Mouse (Mus musculus) layer of hippocampus, postnatal 10 days (tissue): ENCODE results near the gene Gm128. TPM values are rescaled to one million over a fixed set of nuclear protein-coding genes. Genes with fewer than 3 reads are reported as not detected.
A peak's percentile ranks its signal among the peaks of the same experiment; 100 is the strongest.

Source experiments
- DNase-seq, 2 experiments: peaks; one replicate each; pipeline ENCODE4 v3.0.0; 2021; ENCODE audit warnings: low spot score in 2 of 2
- total RNA-seq, 2 experiments: library from RNA; stranded (reverse); gene quantifications; 2 replicates each; pipeline ENCODE4 v1.2.3; 2021

Gene Gm128
- total RNA-seq, 2 experiments from 2014 or later, result 0.16 to 0.18 TPM

DNA sequence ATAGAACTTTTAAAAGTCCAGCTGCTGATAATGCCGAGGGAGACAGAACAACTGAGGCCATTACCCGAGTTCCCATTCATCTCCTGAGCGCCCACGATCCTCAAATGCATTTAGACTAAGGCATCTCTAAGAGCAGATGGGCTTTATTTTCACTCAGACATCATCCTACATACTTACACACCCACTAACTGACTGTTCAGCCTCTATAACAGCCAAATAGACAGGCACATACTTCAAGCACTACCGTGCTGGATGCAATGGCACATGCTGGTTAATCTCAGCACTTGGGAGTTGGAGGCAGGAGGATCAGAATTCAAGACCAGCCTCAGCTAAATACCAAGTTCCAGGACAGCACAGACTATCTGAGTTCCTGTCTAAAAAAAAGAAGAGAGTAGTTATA is 28.4 kb upstream of the Gm128 start:
- DNase-seq, result no peak

DNA sequence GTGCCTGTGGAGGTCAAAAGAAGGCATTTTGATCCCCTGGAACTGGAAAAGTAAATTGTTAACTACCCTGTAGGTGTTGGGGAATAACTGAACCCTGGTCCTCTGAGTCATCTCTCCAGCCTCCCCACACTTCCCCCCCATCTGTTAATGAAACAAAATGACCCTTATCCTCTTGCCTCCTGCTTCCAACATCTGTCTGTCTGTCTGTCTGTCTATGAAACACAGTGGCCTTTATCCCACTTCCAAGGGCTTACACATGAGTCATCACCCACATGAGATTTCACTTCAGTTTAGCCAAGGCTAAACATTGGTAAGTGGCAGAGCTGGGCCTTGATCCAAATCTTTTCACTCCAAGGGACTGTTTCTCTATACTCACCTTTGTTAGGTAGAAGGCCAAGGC is 26.5 kb upstream of the Gm128 start:
- no peak for DNase-seq

DNA sequence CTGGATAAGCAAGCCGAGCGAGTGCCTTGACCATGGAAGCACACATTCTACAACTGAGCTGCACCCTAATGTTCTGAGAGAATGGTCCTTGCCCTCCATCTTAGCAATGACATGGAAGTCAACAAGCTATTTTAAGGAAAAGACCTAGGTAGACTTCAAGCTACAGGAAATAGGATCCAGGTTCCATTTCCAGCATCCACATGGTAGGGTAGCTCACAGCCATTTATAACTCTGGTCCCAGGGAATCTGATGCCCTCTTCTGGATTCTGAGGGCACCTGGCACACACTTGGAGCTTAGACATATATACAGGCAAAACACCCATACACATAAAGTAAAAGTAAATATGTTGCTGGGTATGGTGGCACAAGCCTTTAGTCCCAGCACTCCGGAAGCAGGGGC is 24.7 kb upstream of the Gm128 start:
- no peak for DNase-seq

DNA sequence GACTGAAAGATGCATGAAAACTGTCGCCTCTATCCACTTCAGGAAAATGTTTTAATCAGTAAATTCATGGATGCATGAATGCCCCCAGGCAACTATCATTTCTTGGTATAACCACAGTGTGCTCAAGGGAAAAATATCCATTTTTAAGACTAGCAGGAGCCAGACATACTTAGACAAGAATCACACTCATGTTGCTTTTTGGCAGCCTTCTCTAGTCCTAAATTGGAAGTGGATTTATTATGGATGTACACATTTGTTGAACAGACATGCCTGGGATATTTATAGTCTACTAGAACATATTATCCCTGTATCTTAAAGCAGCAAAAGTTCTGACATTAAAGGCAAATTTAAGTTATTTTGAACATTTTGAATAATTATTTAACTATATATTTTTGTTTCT is 23.3 kb upstream of the Gm128 start:
- DNase-seq, result no peak

DNA sequence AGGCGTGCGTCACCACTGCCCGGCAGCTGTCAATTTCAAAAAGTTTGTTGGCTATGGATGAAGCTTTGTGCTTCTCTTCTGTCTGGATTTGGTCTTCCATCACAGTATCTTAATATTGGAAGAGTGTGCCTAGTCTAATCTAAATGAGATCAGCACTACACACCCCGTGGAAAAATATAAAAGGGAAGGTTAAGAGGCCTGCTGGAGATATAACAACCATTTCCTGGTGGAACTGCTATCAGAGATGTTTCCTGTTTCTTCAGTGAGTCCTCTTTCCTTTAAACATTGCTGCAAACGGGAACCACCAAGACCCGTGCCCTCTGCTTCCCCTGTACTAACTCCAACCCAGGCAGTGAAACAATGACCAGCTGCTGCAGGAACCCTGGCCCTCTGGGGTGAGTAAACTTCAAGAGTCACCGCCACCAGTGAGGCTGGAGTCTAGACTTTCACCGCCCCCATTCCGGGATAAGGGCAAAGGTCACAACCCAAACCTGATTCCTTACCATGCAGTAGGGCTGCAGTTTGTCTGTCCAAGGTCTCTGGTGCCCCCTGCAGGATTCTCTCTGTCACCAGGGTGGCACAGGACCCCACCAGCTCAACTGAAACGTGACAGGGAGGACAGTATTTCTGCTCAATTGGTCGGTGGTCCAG is 21.8 kb upstream of the Gm128 start:
- peak; percentile 64 to 76 for DNase-seq

DNA sequence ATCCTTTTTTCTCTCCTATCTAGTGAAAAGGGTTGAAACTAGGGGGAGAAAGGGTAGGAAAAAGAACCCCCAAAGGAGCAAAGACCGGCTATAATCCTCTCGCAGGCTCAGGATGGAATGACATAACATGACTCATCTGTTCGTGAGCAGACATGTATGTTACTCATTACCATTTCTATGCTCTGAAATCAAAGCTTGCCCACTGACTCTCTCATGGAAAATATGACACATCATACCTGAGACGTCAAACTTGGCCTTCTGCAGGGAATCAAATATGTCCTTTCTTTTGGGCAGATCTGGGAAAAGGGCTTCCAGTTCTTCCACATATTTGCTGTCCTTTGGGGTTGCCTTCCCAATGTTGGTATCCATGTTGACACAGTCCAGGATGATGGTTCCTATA is 20.6 kb upstream of the Gm128 start:
- DNase-seq, result no peak

DNA sequence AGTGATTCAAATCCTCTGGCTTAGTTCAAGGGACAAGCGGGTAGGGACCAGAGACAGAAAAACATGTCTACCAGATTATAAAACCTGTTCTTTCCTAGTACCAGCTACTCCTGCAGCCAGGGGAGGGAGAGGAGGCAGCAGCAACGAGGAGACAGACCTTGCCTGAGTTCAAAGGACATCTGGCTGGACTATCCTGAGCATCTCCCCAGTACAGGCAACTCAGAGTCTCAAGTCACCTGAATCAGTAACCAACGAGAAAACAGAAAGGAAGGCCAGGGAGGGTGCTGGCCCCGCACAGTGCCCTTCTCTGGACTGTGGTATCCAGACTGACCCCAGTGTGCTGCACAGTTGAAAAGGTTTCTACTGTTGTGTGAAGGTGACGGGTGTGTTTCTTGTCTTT is 15.5 kb upstream of the Gm128 start:
- no peak for DNase-seq

DNA sequence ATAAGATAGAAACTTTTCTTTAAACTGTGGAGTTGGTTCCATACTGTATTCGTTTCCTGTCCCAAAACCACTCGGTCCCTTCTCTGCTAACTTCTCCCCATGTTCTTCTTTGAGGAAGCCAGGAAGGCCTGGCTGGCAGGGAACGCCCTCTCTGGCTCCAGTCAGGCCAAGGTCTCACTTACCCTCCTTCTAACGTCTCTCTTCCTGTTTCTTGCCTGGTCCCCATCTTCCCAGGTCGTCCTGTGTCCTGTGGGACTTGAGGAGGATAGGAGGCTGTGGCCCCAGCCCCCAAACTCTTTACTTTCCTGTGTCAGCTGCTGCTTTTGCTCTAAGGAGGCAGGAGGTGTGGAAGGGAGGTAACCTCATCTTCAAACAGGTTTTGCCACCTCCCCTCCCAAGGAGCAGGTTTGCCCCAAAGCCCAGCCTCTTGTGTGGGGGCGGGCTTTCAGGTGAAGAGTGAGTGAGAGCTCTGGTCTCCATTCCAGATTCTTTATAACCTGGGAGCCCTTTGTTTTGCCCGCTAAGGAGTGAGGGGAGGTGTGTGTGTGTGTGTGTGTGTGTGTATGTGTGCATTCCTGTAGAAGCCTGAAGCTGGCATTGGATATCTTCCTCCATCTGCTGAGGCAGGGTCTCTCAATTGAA is 9.5 kb upstream of the Gm128 start, which contains the start of gene Bnipl:
TSS of gene Bnipl (minus strand) at position 411 of the 642 bp plus-strand sequence.
- DNase-seq, result no peak

DNA sequence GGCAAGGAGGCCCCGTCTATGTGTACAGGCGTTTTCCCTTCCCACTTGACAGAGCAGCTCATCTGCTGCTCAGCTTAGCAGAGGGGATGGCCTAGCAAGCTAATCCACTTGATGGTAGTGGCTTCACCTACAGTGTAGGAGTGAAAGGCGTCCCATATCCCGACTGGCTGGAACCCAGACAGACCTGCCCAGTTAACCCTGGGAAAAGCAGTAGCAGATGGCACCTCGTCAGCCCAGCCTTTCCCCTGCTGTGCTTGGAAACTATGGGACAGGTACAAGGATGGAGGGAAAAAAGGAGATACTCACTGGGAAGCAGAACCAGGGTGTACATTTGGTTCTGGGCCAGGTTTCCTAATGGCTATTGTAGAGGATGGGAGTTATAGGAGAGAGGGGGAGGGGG is 9.0 kb upstream of the Gm128 start:
- no peak for DNase-seq

DNA sequence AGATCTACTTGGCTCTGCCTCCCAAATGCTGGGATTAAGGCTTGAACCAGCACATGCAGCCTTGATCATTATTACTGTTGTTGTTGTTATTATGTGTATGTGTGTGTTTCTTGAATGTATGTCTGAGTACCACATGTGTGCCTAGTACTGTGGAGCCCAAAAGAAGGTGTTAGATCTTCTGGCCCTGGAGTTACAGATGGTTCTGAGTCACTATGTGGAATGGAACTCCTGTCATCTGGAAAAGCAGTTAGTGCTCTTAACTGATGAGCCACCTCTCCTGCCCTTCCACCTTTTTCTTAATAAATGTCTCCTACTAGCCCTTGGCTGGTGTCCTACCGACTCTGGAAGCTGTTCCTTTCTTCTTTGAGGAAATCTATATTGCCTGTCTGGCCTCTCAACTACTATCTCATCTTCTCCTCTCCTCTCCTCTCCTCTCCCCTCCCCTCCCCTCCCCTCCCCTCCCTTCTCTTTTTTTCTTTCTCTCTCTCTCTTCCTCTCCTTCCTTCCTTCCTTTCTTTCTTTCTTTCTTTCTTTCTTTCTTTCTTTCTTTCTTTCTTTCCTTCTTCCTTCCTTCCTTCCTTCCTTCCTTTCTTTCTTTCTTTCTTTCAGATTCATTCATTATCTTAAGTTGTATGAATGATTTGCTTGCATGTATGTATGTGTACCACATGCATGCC is 6.4 kb upstream of the Gm128 start:
- DNase-seq, result no peak

DNA sequence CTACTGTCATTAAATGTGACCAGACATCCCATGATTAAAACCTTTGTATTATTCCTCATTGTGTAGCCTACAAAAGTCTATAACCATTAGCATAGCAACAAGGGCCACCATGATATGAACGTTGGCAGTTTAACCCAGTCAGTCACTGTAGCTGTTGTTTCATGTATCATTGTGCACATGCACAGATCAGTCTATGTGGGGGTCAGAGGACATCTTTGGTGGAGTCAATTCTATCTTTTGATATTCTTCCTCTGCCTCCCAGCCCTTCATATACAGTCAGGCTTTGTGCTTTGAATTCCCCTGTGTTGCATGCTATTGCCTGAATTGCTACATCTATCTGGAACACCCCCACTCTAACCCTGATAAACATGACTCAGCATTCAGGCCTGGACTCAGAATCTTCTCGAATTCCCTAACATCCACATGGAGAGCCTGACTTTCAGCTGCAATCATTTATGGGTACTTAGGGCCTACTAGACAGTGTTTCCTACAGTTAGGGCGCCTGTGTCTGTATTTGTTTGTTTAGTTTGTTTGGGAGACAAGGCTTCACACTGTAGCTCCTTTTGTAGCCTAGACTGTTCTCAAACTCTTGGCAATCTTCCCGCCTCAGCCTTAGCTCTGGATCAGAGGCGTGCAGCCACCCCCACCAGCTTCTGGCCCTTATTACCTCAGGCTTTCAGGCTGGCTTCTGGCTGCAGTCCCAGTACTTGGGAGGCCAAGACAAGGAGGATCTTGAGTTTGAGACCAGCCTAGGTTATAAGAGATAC is 5.2 kb upstream of the Gm128 start:
- peak; percentile 50 to 55 for DNase-seq

DNA sequence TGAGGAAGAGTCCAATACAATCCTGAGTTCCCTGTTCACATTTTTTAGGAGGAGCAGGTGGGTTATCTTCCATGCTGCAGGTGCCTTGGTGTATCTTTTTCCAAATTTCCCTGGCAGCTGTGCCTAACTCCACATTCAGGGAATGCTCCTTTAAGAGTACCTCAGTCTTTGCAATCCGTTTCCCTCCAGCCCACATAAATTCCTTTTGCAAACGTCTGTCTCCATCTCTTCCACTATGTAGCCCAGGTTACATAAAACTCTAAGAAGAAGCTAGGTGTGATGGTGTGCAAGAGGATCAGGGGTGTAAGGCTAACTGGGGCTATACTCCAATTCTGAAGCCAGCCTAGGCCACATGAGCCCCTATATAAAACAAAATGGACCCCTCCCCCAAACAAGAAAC is 1.7 kb upstream of the Gm128 start:
- no peak for DNase-seq

DNA sequence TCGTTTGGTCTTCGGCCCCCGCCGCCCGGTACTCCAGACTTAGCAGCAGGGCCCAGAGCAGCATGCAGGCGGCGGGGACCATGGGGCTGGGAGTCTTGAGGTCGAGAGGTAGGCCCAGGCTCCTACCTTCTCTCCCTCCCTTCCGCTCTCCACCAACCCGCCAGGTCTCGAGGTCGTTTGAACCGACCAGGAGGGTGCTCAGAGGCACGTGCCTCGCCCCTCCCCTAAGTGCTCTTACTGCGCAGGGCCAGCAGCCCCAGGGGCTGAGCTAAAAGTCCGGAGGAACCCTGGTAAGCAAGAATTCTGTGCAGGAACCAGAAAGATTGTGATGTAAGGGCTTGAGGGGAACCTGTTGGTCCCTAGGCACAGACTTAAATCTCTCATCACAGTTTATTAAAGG is 498 bp downstream of the Gm128 start:
- DNase-seq, result no peak

DNA sequence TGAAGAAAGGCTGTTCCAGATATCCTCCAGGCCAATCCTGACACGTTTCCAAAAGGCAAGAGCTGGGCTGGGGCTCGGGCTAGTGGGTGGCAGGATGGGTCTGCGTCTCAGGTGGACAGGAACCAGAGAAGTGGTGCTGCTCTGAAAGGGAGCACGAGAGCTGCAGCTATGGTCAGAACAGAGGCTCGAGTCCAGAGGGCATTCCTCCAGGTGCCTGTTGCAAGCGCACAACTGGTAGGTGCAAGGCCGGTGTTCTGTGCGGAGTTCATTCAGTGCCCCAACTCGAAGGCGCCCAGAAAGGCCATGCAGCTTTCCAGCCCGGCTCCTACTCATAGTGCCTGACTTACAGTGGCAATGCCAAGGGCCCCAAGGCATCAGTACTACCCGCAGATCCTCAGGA is 1.4 kb downstream of the Gm128 start:
- DNase-seq, result no peak

DNA sequence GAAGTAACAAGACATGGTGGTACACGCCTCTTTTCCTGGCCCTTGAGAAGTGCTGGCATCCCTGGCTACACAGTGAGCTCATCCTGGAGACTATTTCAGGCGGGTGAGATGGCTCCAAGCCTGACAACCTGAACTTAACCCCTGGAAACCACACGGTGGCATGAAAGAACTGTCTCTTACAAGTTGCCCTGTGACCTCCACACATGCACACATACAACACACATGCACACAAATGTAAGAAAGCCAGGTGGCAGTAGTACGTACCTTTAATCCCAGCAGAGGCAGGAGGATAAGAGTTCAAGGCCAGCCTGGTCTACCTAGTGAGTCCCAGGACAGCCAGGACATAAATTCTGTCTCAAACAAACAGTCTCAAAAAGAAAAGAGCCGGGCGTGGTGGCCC is 2.4 kb downstream of the Gm128 start:
- DNase-seq, result no peak

DNA sequence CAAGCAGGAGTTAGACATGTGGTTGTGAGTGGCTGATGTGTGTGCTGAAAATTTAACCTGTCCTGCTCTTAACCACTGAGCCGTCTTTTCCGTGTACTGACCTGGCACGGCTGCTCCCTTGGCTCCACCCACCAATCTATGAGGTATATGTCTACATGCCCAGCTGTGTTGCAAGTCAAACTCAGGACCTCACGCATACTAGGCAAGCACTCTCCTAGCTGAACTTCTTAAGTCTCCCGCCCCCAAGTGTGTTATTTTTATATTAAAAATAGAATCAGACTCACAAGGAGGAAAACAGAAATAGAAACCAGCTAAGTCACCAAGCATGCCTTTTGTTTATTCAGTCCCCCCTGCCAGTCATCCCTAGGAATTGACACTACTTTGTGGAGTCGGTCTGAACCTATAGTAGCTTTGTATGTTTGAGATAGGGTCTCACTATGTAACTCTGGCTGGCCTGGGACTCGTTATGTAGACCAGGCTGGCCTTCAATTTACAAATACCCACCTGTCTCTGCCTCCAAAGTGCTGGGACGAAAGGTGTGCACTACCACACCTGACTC is 3.8 kb downstream of the Gm128 start:
- no peak for DNase-seq

DNA sequence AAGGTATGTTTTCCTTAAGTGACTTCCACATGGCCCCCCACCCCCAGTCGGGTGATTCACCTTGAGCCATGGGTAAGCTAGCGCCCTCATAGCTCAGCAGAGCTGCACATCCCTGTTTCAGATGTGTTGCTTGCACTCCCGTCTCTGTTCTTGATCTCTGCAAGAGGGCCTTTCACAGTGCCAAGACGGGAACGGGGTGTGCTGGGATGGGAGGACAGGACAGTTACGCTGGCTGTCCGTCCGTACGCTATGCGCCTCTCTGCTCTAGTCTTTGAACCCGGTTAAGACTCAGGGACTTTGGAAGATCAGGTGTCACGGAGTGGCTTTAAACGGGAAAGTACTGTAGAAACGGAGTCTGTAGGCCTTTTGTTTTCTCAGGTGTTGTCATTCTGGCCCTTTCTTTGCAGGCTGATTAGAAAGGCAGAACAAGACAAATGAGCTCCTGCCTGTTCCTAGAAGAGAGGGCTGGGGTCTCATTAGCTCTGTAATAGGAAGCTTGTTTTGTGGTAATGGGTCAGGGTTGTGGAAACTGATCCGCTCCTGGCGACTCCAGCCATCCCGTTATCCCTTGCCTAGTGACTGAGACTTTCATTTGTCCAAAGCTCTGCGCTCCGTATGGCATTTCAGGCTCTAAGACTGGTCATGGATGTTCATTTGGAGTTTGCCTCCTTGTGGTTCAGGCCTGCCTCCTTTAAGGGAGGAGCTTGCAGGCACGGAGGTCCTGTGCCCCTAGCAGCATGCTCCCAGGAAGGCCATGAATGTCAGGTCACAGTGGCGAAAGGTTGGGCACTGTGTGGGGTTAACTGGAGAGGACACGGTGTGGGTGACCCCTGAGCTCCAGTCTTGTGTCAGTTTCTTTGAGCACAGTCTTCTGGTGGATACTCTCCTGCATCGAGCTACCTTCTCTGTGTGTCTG is 5.8 kb downstream of the Gm128 start:
- DNase-seq, result no peak

DNA sequence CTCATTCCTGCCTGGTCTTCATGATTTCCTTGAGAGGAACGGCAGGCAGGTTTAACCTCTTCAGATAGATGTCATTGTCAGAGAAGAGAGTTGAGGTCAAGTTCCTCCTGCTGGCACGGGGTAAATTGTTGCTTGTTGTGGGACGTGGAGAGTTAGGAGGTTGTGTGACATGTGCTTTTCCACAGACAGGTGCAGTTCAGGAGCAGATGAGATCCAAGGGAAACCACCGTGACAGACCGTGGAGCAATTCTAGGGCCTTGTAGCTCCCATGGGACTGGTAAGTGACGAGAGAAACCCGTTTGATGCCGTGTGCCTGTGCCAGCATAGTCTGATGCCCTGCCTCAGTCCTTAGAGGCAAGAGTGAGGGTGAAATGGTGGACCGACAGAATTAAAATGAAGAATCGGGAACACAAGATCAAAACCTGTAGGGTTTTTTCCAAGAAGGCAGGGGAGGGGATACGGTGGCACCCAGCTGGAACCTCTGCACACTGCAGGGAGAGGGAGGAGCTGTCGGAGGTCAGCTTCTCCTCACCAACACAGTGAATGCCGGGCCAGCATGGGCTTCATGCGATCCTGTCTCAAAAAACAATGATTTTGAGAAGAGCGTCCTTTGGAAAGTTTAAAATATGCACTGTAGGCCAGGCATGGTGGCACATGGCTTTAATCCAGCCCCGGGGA is 8.0 kb downstream of the Gm128 start:
- DNase-seq, result no peak

DNA sequence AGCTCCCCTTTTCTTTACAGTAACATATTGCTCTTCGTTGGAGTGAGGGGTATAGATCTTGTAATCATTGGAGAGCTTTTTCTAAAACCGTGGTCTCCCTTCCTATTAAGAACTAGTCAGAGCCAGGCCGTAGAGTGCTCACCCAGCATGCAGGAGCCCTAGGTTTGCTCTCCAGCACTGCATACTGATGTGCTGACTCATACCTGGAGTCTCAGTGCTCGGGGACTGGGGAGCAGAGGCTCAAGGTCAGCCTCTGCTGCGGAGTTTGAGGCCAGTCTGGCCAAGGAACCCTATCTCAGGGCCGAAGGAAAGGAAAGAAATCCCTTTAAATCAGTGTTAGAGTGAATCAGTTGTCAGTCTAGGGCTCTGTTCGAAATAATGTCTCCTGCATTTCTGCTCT is 8.6 kb downstream of the Gm128 start:
- DNase-seq, result no peak
